Mouse (Mus musculus): Measurements from ENCODE around the gene Tulp4.
"Not testable (repeated sequence)": the region's sequence is repeated elsewhere in the genome, so short reads cannot be mapped to it uniquely, and the experiment has no call there.

The Tulp4 gene

DNA sequence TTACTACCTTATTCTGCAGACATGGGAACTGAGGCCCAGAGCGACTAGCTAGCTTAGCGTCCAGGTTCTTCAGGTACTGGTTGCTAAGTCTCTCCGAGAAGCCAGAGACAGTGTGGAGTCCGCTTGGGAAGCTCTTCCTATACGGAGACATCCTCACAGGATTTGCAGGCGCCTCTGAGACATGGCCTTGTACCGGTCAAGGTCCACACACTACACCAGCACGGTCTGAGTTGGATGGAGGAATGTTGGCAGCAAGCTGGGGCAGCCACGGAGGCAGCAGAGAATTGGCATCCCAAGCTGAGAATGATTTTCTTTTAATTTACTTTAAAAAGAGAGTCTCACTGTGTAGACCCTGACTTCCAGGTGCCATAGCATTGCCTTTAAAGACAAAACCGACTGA lies 176.9 kb downstream of the Tulp4 start:
- DNase-seq = not testable (repeated sequence)

- not testable (repeated sequence) for DNase-seq
These were observed 179.9 kb downstream of the Tulp4 start for GRCm38 (mm10) chr17:6286169-6286568.

DNA sequence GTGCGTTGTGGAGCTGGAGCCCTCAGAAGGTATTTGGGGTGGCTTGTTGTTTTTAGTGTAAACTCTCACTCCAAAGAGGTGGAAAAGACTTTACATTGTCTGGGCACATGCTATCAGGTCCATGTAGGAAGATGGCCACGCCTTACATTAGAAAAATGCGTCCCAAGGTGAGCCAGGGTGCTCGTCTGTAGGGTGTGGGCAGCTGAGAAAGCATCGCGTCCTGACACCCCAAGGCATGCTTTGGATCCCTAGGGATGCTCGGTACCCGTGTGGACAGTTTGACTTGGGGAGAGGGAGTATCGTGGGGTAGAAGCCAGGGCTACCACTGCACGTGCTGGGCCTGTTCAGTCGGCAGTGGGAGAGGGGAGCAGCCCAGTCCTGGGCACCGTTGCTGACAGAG lies 182.8 kb downstream of the Tulp4 start:
- not testable (repeated sequence) for DNase-seq

DNA sequence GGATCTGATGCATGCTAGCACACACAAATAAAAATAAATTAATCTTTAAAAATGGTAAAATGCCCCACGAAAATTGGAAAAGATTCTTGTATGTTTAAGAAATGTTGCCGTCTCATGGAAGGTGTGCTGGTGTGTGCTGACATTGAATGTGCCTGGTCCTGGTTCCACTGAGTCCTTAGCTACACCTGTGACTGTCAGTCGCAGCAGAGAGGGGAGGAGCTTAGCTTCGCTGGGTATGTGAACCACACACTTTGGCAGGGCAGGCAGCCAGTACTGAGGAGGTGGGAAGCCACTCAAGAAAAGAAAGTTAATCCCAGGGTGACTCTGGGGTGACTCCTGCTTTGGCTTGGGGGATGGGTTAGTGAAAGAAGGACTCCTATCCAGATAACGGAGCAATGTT lies 187.6 kb downstream of the Tulp4 start:
- not testable (repeated sequence) for DNase-seq

GRCm38 (mm10) chr17:6297060-6297795 lies 191.0 kb downstream of the Tulp4 start:
- DNase-seq = not testable (repeated sequence)

DNA sequence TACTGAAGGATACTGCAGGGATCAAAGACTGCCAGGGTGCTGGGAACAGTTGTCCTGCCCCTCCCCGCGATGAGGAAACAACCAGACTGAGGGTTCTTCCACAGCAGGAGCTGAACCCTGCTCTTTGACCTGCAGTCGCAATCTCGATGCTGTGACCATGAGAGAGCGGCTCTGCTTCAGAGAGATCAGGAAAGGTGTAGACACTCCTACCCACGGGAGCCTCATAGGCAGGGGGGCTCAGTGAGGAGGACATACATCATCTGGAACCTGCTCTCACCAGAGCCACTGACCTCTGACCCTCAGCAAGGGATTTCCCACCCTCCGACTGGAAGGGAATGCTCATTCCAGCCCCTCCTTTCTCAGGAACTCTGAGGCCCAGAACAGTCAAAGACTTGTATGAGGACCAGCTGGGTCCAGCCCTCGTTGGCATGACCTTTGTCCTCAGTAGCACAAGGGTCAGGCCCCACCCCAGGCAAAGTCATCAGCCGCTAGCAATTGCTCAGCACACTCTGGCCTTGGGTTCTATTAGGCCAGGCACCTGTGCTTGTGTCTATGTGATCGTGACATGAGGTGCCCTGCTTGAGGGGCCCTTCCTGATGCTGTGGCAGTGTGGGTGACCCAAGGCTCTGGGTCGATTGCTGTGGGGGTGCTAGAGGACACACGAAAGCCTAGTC lies 194.1 kb downstream of the Tulp4 start:
- not testable (repeated sequence) for DNase-seq

All from kidney, postnatal 4 days (tissue).